Mouse (Mus musculus) liver, adult 2 months (tissue): ENCODE results near the gene Usp21.

Experiments
- CTCF ChIP-seq: fragments of 200-500 bp; IDR thresholded peaks from 2 replicates; pipeline ENCODE4 v1.5.1; 2011; ENCODE audit warnings: low read depth, low read length, control low read depth
- POLR2A ChIP-seq: fragments of 200-500 bp; IDR thresholded peaks from 2 replicates; pipeline ENCODE4 v1.6.1; 2011; ENCODE audit warnings: low read length, control low read depth; ENCODE audit not compliant: insufficient read depth; ENCODE audit errors: extremely low read depth

DNA sequence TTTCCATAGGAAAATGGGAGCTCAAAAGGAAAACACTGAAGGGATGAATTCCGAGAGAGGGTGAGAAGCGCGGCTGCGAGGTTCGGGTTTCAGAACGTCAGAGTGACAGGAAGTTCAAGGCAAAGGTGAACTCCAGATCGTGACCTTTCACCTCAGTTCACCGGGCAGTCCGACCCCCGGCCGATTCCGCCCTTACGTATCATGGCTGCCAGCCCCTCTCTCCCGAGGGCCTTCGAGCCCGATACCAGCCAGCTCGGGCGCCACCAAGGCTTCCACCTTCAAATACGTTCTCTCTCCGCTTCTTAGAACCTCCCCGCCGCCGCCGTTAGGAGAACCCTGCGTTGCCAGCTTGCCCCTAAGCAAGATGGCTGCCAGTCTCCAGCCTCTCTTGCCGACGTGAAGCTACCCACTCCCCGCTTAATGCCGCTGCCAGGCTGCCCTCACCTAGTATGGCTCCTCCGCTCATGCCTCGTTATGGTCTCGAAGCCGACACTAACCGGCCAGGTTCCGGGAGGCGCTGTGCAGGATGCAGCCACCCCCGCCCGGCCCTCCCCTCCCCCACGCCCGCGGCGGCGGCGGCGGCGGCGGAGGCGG is 41.1 kb upstream of the Usp21 start, which contains the start of gene Dedd:
- TF ChIP-seq CTCF = no peak
- TF ChIP-seq POLR2A = 0 out of 2 replicates have a peak, but pooled peaks have one; percentile 7
